Mouse (Mus musculus) embryonic facial prominence, embryonic 15.5 days (tissue): ENCODE measurements at regions not wholly inside any gene's neighbourhood (a gene's known extent, or its start where the extent isn't known, plus 50 kb on each side); places are given as distances from the start of the nearest gene placed in this dataset.

Experiments used
- ATAC-seq: fragments of 200-750 bp; cut with Nextera tagmentation; 2 replicates; pipeline ENCODE4 v1.8.0; 2017; ENCODE audit warnings: low read depth, moderate TSS enrichment; ENCODE audit not compliant: insufficient number of reproducible peaks, low FRiP score, low TSS enrichment
- H3K27ac ChIP-seq: fragments of 300-500 bp; sonication (generic); replicated peaks from 2 replicates; pipeline ENCODE4 v1.5.1; 2015; ENCODE audit warnings: mild to moderate bottlenecking, inconsistent platforms
- H3K27me3 ChIP-seq: fragments of 300-500 bp; sonication (generic); 2 replicates; pipeline ENCODE4 v1.6.1; 2015; ENCODE audit warnings: inconsistent platforms
- H3K36me3 ChIP-seq: fragments of 300-500 bp; sonication (generic); 2 replicates; pipeline ENCODE4 v1.6.1; 2015; ENCODE audit warnings: mild to moderate bottlenecking, inconsistent platforms
- H3K4me1 ChIP-seq: fragments of 300-500 bp; sonication (generic); 2 replicates; pipeline ENCODE4 v1.6.1; 2015; ENCODE audit warnings: inconsistent platforms
- H3K4me2 ChIP-seq: fragments of 300-500 bp; sonication (generic); replicated peaks from 2 replicates; pipeline ENCODE4 v1.6.1; 2015; ENCODE audit warnings: mild to moderate bottlenecking, inconsistent platforms
- H3K4me3 ChIP-seq: fragments of 300-500 bp; sonication (generic); replicated peaks from 2 replicates; pipeline ENCODE4 v1.5.1; 2015; ENCODE audit warnings: mild to moderate bottlenecking, inconsistent platforms
- H3K9ac ChIP-seq: fragments of 300-500 bp; sonication (generic); 2 replicates; pipeline ENCODE4 v1.6.1; 2015; ENCODE audit warnings: inconsistent platforms
- H3K9me3 ChIP-seq: fragments of 300-500 bp; sonication (generic); replicated peaks from 2 replicates; pipeline ENCODE4 v1.6.1; 2016; ENCODE audit warnings: inconsistent platforms
- WGBS: fragments of 180-500 bp; shearing (Covaris S2); methylation state at CpG from one replicate; pipeline ENCODE4 v1.1.7; 2015; 5-methylcytosine and 5-hydroxymethylcytosine counted together

GRCm38 (mm10) chr1:42780266-42780665 lies 70.8 kb upstream of the Mrps9 start:
- no peak overlapping the region for H3K4me3 ChIP-seq
- H3K27ac ChIP-seq = no peak overlapping the region
- 52% methylated on average over 15 of the region's 15 CpGs for WGBS
- H3K9me3 ChIP-seq = no peaks in the 10 kb centered on the region
- no peak for ATAC-seq
- H3K36me3 ChIP-seq = no peaks in the 10 kb centered on the region
- H3K4me1 ChIP-seq = 0 out of 2 replicates have a peak, but pooled peaks cover 5% of the 10 kb centered on the region
- no peak overlapping the region for H3K4me2 ChIP-seq
- no peak overlapping the region for H3K9ac ChIP-seq
- no peaks in the 10 kb centered on the region for H3K27me3 ChIP-seq

- 56% methylated on average over 8 of the region's 8 CpGs for WGBS
- Histone ChIP-seq H3K9me3 (no peaks in the 10 kb centered on the region), H3K9ac (no peak overlapping the region), H3K36me3 (no peaks in the 10 kb centered on the region), H3K27me3 (no peaks in the 10 kb centered on the region), H3K4me3 (no peak overlapping the region), H3K4me2 (no peak overlapping the region), H3K27ac (no peak overlapping the region), H3K4me1 (0 out of 2 replicates have a peak, but pooled peaks cover 5% of the 10 kb centered on the region)
- no peak for ATAC-seq
Observed at GRCm38 (mm10) chr1:42781533-42781932, 69.5 kb upstream of the Mrps9 start.

- Histone ChIP-seq H3K4me2 (no peak overlapping the region), H3K27me3 (no peaks in the 10 kb centered on the region), H3K36me3 (no peaks in the 10 kb centered on the region), H3K9ac (no peak overlapping the region), H3K27ac (no peak overlapping the region), H3K9me3 (no peaks in the 10 kb centered on the region), H3K4me1 (0 out of 2 replicates have a peak, but pooled peaks cover 5% of the 10 kb centered on the region), H3K4me3 (no peak overlapping the region)
- ATAC-seq = no peak
- 68% methylated on average over 7 of the region's 7 CpGs for WGBS
Observed at GRCm38 (mm10) chr1:42783072-42783672, 67.9 kb upstream of the Mrps9 start.

GRCm38 (mm10) chr1:42787240-42787639 lies 63.8 kb upstream of the Mrps9 start:
- no peak for ATAC-seq
- no peak overlapping the region for H3K4me2 ChIP-seq
- H3K4me1 ChIP-seq = no peaks in the 10 kb centered on the region
- no peak overlapping the region for H3K4me3 ChIP-seq
- H3K27ac ChIP-seq = no peak overlapping the region
- no peak overlapping the region for H3K9ac ChIP-seq
- no peaks in the 10 kb centered on the region for H3K27me3 ChIP-seq
- no peaks in the 10 kb centered on the region for H3K36me3 ChIP-seq
- WGBS = 64% methylated on average over 7 of the region's 7 CpGs
- H3K9me3 ChIP-seq = no peaks in the 10 kb centered on the region

- H3K4me2 ChIP-seq = no peak overlapping the region
- no peaks in the 10 kb centered on the region for H3K36me3 ChIP-seq
- H3K27me3 ChIP-seq = no peaks in the 10 kb centered on the region
- no peaks in the 10 kb centered on the region for H3K4me1 ChIP-seq
- no peak overlapping the region for H3K4me3 ChIP-seq
- no peak overlapping the region for H3K9ac ChIP-seq
- H3K9me3 ChIP-seq = no peaks in the 10 kb centered on the region
- WGBS = 69% methylated on average over 6 of the region's 6 CpGs
- ATAC-seq = no peak
- no peak overlapping the region for H3K27ac ChIP-seq
Observed at GRCm38 (mm10) chr1:42788413-42788812, 62.6 kb upstream of the Mrps9 start.
